Mouse (Mus musculus): ENCODE measurements at regions not wholly inside any gene's neighbourhood (a gene's known extent, or its start where the extent isn't known, plus 50 kb on each side); places are given as distances from the start of the nearest gene placed in this dataset.

DNA sequence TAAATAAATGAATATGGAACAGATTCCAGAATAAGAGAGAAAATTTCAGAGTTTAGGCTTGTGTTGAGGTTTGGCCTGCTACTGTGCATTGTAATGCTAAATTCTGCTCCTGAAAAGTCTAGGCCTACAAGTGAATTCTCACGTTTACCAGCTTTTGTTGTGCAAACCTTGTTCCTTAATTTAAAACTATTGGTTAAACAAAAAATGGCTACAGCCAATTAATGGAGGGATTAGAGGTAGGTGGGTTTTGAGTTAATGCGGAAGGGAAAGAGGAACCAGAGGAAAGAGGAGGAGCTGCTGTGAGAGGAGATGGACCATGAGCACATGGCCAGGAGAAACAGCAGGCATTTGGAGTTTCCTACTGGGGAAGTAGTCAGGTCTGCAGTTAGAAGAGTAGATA, 79.1 kb upstream of the Tle4 start:
- no peak for DNase-seq (ENCODE audit: low read depth, low spot score)

DNA sequence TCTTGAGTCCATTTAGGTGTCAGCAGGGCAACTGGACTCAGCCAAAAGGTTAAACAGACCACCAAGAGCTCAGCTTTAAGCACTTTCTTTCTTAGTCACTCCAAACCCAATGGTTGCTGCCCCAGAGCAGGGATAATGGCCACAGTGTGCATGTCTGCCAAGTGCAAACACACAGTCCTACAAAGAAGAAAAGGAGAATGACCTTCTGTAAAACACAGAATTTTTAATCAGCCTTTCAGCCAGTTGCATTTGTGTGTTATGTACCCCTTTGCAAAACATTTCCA, 72.9 kb upstream of the Tle4 start:
- no peak for DNase-seq (ENCODE audit: low read depth, low spot score)

DNA sequence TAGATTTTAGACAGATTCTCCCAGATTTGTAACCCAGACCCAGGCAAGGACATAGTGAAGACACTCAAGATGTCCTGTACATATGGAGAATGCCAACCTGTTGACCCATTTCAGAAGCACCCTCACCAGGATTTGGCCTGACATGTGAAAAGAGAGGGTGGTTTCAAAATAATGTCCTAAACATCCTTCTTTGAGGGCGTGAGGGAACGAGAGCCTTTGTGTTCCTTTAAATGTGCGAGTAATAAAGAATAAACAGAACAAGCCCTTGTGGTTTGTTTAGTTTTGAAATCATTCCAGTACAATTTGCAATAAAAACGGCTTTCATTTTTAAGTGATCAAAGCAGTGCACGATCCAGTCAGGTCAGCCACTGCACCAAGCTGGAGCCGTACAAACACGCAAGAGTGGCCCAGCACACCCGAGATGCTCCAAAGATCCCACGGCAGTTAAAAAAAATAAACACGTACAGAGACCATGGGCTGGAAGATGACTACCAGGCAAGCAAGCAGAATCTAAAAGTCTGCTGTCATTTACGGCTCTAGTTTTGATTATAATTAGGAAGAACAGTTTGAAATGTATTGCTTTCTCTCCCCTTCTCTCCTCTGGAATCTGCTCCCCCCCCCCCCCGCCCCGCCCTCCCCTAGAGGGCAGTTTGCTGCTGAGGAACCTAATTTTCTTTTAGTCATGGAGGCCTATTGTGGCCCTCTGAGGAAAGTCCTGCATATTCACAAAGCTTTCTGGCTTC, 72.4 kb upstream of the Tle4 start:
- no peak for DNase-seq (ENCODE audit: low read depth, low spot score)

DNA sequence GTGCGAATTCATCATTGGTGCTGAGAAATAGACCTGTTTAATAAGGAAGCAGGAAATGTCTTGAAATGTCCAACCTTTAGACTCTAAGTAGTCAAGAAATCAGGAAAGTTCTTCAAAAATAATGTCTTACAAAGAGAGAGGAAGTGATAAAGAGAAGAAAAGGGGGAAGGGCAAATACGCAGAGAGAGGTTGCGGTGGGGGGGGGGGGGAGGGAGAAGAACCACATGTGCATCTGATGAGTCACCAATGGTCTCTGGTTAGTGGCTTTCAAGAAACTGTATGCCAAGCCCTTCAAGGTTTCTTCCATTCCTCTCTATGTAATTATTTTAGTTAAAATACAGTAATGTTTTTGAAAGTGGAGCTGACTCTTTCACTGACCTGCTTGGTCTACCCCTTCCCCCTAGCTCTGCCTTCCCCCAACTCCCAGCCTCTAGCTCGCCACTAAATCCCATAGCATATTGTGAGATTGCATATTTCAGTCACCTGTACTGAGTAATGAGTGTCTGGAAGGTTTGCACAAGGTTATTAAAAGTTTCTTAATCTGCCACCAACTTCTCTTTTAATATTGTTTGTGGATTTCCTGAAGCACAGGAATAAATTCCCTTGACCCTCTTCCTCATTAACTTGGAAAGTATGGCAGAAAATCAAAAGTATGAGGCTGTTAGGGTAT, 70.8 kb upstream of the Tle4 start:
- no peak for DNase-seq (ENCODE audit: low read depth, low spot score)

DNA sequence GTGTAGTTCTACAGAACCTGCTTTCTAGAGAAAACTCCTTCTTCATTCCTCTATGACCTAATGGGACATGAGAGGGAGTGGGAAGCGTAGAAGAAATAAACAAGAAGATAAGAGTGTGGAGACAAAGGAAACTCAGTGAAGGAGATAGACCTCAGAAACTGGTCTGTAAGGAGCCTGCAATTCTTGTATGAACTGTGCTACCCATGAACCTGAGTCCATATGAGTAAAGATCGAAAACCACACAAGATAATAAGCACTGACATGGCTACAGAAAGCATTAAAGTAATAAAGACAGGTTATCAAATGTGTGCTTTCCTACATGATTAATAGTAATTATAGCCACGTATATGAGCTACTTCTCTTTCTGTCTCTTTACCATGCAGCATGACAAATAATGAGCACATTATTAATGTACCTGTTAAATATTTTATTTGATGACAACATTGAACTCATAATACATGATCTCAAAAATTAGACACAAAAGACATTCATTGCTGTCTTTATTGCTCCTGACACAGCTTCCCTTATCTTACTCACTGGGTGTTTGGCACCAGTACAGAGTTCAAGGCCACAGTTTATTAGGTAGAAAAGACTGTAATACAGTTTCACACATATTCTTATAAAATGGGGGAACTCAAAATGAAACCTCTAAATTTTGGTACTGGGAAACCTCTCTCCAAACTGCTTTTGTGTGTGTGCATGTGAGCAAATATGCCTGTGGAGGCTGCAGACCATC, 67.0 kb upstream of the Tle4 start:
- DNase-seq (ENCODE audit: low read depth, low spot score): no peak

DNA sequence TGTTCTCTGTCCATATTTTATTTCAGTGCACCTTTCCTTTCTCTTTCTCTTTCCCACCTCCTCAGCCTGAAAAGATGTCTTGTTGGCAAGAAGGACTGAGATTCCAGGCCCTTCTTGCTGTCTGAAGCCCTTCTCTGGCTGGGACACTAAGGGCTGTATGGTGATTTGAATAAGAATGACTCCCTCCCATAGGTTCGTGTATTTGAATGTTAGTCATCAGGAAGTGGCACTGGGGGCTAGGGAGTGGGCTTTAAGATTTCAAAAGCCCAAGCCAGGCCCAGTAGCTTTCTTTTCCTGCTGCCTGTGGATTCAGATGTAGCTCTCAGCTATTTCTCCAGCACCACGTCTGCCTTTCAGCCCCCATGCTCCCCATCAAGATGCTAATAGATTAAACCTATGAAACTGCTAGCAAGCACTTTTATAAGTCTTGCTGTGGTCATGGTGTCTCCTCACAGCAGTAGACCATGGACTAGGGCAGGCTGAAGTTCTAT, 66.3 kb upstream of the Tle4 start:
- DNase-seq (ENCODE audit: low read depth, low spot score): no peak

DNA sequence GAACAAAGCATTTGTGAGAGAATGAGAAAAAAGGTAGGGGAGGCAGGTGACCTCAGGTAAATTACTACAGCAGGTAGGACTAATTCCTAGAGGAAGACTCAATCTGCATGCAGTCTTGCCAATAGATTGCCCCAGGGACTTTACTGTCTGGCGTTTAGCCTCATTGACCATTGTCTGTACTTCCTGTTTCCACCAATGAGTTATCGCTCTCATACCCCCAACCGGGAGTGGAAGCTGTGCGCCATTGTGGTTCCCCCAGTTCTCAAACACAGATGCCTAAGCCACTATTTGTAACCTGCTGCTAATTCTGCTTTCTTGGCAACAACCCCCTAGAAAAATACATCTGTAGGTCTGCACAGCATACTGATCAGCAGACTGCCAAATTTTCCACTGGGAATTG, 65.5 kb upstream of the Tle4 start:
- DNase-seq (ENCODE audit: low read depth, low spot score): no peak

DNA sequence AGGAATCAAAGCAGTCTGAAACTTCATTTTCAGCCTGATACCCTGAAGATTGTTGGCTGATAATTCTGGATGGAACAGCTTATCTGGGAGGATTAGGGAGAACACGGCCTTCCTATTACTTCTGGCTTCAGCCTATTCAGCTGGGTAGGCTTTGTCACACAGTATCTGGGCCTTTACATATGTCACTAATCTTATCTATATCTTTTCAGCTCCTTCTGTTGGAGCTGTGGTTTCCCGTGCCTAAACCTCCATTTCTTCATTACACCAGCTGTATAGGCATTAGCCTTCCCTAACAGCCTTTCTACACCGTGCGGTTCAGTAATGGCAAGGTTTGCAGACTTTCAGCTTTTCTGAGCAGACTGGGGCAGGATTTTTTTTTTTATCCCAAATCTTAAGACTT, 61.9 kb upstream of the Tle4 start:
- DNase-seq (ENCODE audit: low read depth, low spot score): no peak

DNA sequence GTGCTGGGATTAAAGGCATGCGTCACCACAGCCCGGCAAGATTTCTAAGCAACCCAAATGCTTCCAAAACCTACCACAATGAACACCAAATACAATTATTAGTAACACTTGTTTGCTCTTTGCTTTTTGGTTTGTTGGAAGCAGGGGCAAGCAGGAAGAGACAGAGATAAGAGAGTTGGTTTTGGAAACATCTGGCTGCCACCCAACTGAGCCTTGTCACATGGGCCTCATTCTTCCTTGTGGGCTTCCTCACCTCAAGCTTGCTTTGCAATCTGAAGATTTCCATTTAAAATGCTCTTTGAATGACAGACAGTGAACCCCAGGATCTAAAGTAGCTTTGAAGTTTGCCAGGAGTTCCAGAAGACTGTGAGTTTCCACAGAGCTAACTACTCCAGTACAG, 60.6 kb upstream of the Tle4 start:
- no peak for DNase-seq (ENCODE audit: low read depth, low spot score)

DNA sequence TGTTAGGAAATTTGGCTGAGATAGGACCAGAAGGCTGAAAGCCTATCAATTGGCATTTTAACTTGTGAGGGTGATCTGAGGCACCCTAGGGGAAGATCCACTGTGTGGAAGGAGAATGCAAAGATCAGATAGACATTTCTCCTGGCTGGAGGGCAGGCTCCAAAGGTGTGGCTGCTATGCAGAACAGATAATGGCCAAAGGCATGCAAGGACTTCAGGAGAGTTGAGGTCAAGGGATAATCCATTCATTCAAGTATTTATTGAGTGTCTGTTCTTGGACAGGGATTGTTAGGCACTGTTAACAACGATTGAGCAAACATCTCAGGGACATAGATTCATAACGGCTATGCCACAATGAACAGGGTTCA, 58.2 kb upstream of the Tle4 start:
- DNase-seq (ENCODE audit: low read depth, low spot score): no peak

DNA sequence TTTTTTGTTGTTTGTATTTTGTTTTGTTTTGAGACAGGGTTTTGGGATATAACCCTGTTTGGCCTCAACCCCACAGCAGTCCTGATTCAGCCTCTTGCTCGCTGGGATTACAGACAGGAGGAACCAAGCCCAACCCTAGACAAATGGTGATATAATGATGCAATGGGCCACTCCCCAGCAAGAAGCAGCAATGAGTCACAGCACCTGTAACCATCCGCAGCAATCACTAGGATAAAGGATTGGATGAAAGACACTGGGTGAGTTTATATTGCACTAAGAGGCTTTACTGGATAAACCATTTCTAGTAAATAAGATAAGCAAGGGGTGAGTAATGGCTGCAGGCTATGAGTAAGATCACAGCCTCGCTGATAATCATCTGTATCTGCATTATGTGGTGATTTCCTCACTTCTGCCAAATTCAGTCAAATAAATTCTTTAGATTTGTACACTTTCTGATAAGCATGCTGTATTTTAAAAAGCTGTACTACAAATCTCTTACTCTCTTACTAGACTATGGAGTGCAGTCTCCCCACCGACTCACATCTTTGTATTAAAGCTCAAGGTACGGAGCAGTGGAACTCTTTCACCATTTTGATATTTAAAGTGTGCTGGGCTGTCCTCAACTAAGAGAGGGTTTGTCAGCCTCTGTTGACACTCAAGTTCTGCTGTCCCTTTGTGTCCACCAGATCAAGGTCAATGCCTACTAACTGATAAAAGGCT, 57.6 kb upstream of the Tle4 start:
- DNase-seq (ENCODE audit: low read depth, low spot score): no peak

Measured in mesoderm, embryonic 11.5 days (tissue).